Mouse (Mus musculus) embryonic facial prominence, embryonic 13.5 days (tissue): ENCODE results near the gene Ikzf4. TPM values are rescaled to one million over a fixed set of nuclear protein-coding genes. Genes with fewer than 3 reads are reported as not detected.

ENCODE experiments used
- ATAC-seq: fragments of 200-750 bp; cut with Nextera tagmentation; 2 replicates; pipeline ENCODE4 v1.8.0; 2017; ENCODE audit warnings: low read depth; ENCODE audit not compliant: insufficient number of reproducible peaks, insufficient read depth, low FRiP score, low TSS enrichment
- H3K27ac ChIP-seq: fragments of 300-500 bp; sonication (generic); 2 replicates; pipeline ENCODE4 v1.5.1; 2015; ENCODE audit warnings: moderate library complexity, mild to moderate bottlenecking, inconsistent platforms
- H3K27me3 ChIP-seq: fragments of 300-500 bp; sonication (generic); 2 replicates; pipeline ENCODE4 v1.6.1; 2015; ENCODE audit warnings: mild to moderate bottlenecking, inconsistent platforms
- H3K36me3 ChIP-seq: fragments of 300-500 bp; sonication (generic); 2 replicates; pipeline ENCODE4 v1.6.1; 2015; ENCODE audit warnings: mild to moderate bottlenecking, inconsistent platforms
- H3K4me1 ChIP-seq: fragments of 300-500 bp; sonication (generic); 2 replicates; pipeline ENCODE4 v1.6.1; 2015; ENCODE audit warnings: inconsistent platforms
- H3K4me2 ChIP-seq: fragments of 300-500 bp; sonication (generic); 2 replicates; pipeline ENCODE4 v1.6.1; 2015; ENCODE audit warnings: moderate library complexity, mild to moderate bottlenecking, inconsistent platforms
- H3K4me3 ChIP-seq: fragments of 300-500 bp; sonication (generic); 2 replicates; pipeline ENCODE4 v1.5.1; 2015; ENCODE audit warnings: mild to moderate bottlenecking, inconsistent platforms
- H3K9ac ChIP-seq: fragments of 300-500 bp; sonication (generic); 2 replicates; pipeline ENCODE4 v1.6.1; 2015; ENCODE audit warnings: mild to moderate bottlenecking, inconsistent platforms
- H3K9me3 ChIP-seq: fragments of 300-500 bp; sonication (generic); 2 replicates; pipeline ENCODE4 v1.6.1; 2016; ENCODE audit warnings: inconsistent platforms
- WGBS: fragments of 180-500 bp; shearing (Covaris S2); methylation state at CpG from one replicate; pipeline ENCODE4 v1.1.7; 2015; ENCODE audit warnings: mixed read lengths; 5-methylcytosine and 5-hydroxymethylcytosine counted together
- polyA plus RNA-seq: library from polyadenylated mRNA; unstranded; fragments of >200 nt; fragmentation: Nextera tagmentation; extraction: Ambion mirVana; gene quantifications from 2 replicates; pipeline ENCODE4 v1.2.1, GENCODE M21; 2015

Ikzf4 gene
- polyA plus RNA-seq, 1 experiment from 2014 or later = 5.5 TPM

GRCm38 (mm10) chr10:128662465-128662864, 16.7 kb upstream of the Ikzf4 start:
- no peak overlapping the region for H3K4me3 ChIP-seq
- H3K9ac ChIP-seq = no peak overlapping the region
- H3K27me3 ChIP-seq = no peaks in the 10 kb centered on the region
- no peak overlapping the region for H3K27ac ChIP-seq
- H3K4me1 ChIP-seq = no peaks in the 10 kb centered on the region
- ATAC-seq = no peak
- H3K36me3 ChIP-seq = no peaks in the 10 kb centered on the region
- H3K9me3 ChIP-seq = no peaks in the 10 kb centered on the region
- H3K4me2 ChIP-seq = no peak overlapping the region

GRCm38 (mm10) chr10:128659490-128659889, 13.7 kb upstream of the Ikzf4 start:
- H3K36me3 ChIP-seq = no peaks in the 10 kb centered on the region
- no peak overlapping the region for H3K9ac ChIP-seq
- no peaks in the 10 kb centered on the region for H3K9me3 ChIP-seq
- H3K4me2 ChIP-seq = no peak overlapping the region
- H3K27me3 ChIP-seq = no peaks in the 10 kb centered on the region
- ATAC-seq = no peak
- H3K4me3 ChIP-seq = no peak overlapping the region
- no peak overlapping the region for H3K27ac ChIP-seq
- no peaks in the 10 kb centered on the region for H3K4me1 ChIP-seq
- 58% methylated on average over 9 of the region's 9 CpGs for WGBS

- no peak overlapping the region for H3K4me2 ChIP-seq
- WGBS = 61% methylated on average over 9 of the region's 9 CpGs
- ATAC-seq = no peak
- no peak overlapping the region for H3K9ac ChIP-seq
- H3K27me3 ChIP-seq = no peaks in the 10 kb centered on the region
- no peaks in the 10 kb centered on the region for H3K36me3 ChIP-seq
- H3K9me3 ChIP-seq = no peaks in the 10 kb centered on the region
- no peak overlapping the region for H3K27ac ChIP-seq
- H3K4me3 ChIP-seq = no peak overlapping the region
- no peaks in the 10 kb centered on the region; the same call in 1 of the 2 replicates for H3K4me1 ChIP-seq
These were observed 12.1 kb upstream of the Ikzf4 start for GRCm38 (mm10) chr10:128657844-128658243.

- H3K9ac ChIP-seq = no peak overlapping the region
- H3K36me3 ChIP-seq = no peaks in the 10 kb centered on the region
- H3K4me3 ChIP-seq = no peak overlapping the region
- H3K27me3 ChIP-seq = no peaks in the 10 kb centered on the region
- no peak overlapping the region for H3K27ac ChIP-seq
- H3K9me3 ChIP-seq = no peaks in the 10 kb centered on the region
- no peak for ATAC-seq
- H3K4me1 ChIP-seq = no peaks in the 10 kb centered on the region; the same call in 1 of the 2 replicates
- H3K4me2 ChIP-seq = no peak overlapping the region
- WGBS = 80% methylated on average over 1 of the region's 1 CpGs
These were observed 10.9 kb upstream of the Ikzf4 start for GRCm38 (mm10) chr10:128656731-128657130.

GRCm38 (mm10) chr10:128655254-128655653, 9.5 kb upstream of the Ikzf4 start:
- Histone ChIP-seq H3K4me3 (no peak overlapping the region), H3K9ac (no peak overlapping the region), H3K9me3 (no peaks in the 10 kb centered on the region), H3K4me2 (no peak overlapping the region), H3K4me1 (no peaks in the 10 kb centered on the region; the same call in 1 of the 2 replicates), H3K27me3 (no peaks in the 10 kb centered on the region), H3K27ac (no peak overlapping the region), H3K36me3 (no peaks in the 10 kb centered on the region)
- 87% methylated on average over 3 of the region's 3 CpGs for whole genome bisulfite sequencing
- no peak for ATAC-seq

- H3K9ac ChIP-seq = 0 out of 2 replicates have a peak overlapping the region, but pooled peaks have one; percentile 21
- H3K9me3 ChIP-seq = no peaks in the 10 kb centered on the region
- H3K27me3 ChIP-seq = no peaks in the 10 kb centered on the region
- 59% methylated on average over 4 of the region's 4 CpGs for WGBS
- H3K27ac ChIP-seq = no peak overlapping the region
- H3K4me2 ChIP-seq = no peak overlapping the region
- H3K4me3 ChIP-seq = no peak overlapping the region
- no peaks in the 10 kb centered on the region; the same call in 1 of the 2 replicates for H3K4me1 ChIP-seq
- no peak for ATAC-seq
- no peaks in the 10 kb centered on the region for H3K36me3 ChIP-seq
These were observed 8.1 kb upstream of the Ikzf4 start for GRCm38 (mm10) chr10:128653866-128654265.

- Histone ChIP-seq H3K36me3 (peaks cover 7% of the 10 kb centered on the region; the same call in 1 of the 2 replicates), H3K4me3 (peak overlapping the region; percentile 57), H3K9ac (peak overlapping the region; percentile 62), H3K9me3 (no peaks in the 10 kb centered on the region), H3K4me1 (peaks cover 25% of the 10 kb centered on the region), H3K4me2 (peak overlapping the region; percentile 75), H3K27ac (peak overlapping the region; percentile 80), H3K27me3 (no peaks in the 10 kb centered on the region)
- ATAC-seq = peak; percentile 70
- 3% methylated on average over 12 of the region's 13 CpGs for WGBS
These were observed 623 bp upstream of the Ikzf4 start for GRCm38 (mm10) chr10:128646139-128647089.

- Histone ChIP-seq H3K4me2 (no peak overlapping the region), H3K36me3 (peaks cover 30% of the 10 kb centered on the region), H3K9me3 (no peaks in the 10 kb centered on the region), H3K4me1 (peaks cover 25% of the 10 kb centered on the region), H3K27ac (no peak overlapping the region), H3K27me3 (no peaks in the 10 kb centered on the region), H3K4me3 (no peak overlapping the region), H3K9ac (0 out of 2 replicates have a peak overlapping the region, but pooled peaks have one; percentile 17)
- WGBS = 83% methylated on average over 6 of the region's 6 CpGs
- no peak for ATAC-seq
These were observed 3.0 kb downstream of the Ikzf4 start for GRCm38 (mm10) chr10:128642749-128643148.

- Histone ChIP-seq H3K4me1 (peaks cover 25% of the 10 kb centered on the region), H3K36me3 (peaks cover 34% of the 10 kb centered on the region), H3K9me3 (no peaks in the 10 kb centered on the region), H3K9ac (peak overlapping the region; percentile 17; the same call in 1 of the 2 replicates), H3K27me3 (no peaks in the 10 kb centered on the region), H3K4me3 (no peak overlapping the region), H3K4me2 (no peak overlapping the region), H3K27ac (no peak overlapping the region)
- no peak for ATAC-seq
- 69% methylated on average over 7 of the region's 7 CpGs for WGBS
These were observed 3.9 kb downstream of the Ikzf4 start for GRCm38 (mm10) chr10:128641871-128642270.

- 92% methylated on average over 15 of the region's 15 CpGs for WGBS
- no peak overlapping the region for H3K9ac ChIP-seq
- no peak for ATAC-seq
- no peak overlapping the region for H3K4me3 ChIP-seq
- peaks cover 42% of the 10 kb centered on the region for H3K36me3 ChIP-seq
- H3K4me1 ChIP-seq = peaks cover 19% of the 10 kb centered on the region
- no peaks in the 10 kb centered on the region for H3K27me3 ChIP-seq
- no peak overlapping the region for H3K27ac ChIP-seq
- no peak overlapping the region for H3K4me2 ChIP-seq
- H3K9me3 ChIP-seq = no peaks in the 10 kb centered on the region
These were observed 4.9 kb downstream of the Ikzf4 start for GRCm38 (mm10) chr10:128640891-128641290.

- H3K4me2 ChIP-seq = no peak overlapping the region
- H3K27me3 ChIP-seq = no peaks in the 10 kb centered on the region
- H3K9me3 ChIP-seq = no peaks in the 10 kb centered on the region
- H3K27ac ChIP-seq = no peak overlapping the region
- no peak overlapping the region for H3K4me3 ChIP-seq
- WGBS = 92% methylated on average over 14 of the region's 14 CpGs
- H3K36me3 ChIP-seq = peaks cover 50% of the 10 kb centered on the region
- H3K4me1 ChIP-seq = peaks cover 17% of the 10 kb centered on the region
- no peak overlapping the region for H3K9ac ChIP-seq
- no peak for ATAC-seq
These were observed 5.8 kb downstream of the Ikzf4 start for GRCm38 (mm10) chr10:128639999-128640398.

GRCm38 (mm10) chr10:128637011-128637410, 8.8 kb downstream of the Ikzf4 start:
- WGBS = 19% methylated on average over 11 of the region's 11 CpGs
- Histone ChIP-seq H3K4me1 (peaks cover 3% of the 10 kb centered on the region; the same call in 1 of the 2 replicates), H3K36me3 (peaks cover 70% of the 10 kb centered on the region)

More at GRCm38 (mm10) chr10:128637011-128637410, 8.8 kb downstream of the Ikzf4 start:
- no peaks in the 10 kb centered on the region for H3K9me3 ChIP-seq
- no peak overlapping the region for H3K4me2 ChIP-seq
- H3K4me3 ChIP-seq = no peak overlapping the region
- no peak for ATAC-seq
- 0 out of 2 replicates have a peak overlapping the region, but pooled peaks have one; percentile 32 for H3K9ac ChIP-seq
- no peak overlapping the region for H3K27ac ChIP-seq
- no peaks in the 10 kb centered on the region for H3K27me3 ChIP-seq
